Mouse (Mus musculus) kidney, postnatal 0 days (tissue): ENCODE results near the gene Zbtb20. TPM values are rescaled to one million over a fixed set of nuclear protein-coding genes. Genes with fewer than 3 reads are reported as not detected.

Source experiments
- ATAC-seq: fragments of 200-750 bp; cut with Nextera tagmentation; replicated peaks from 2 replicates; pipeline ENCODE4 v1.8.0; 2017; ENCODE audit warnings: low read depth, moderate number of reproducible peaks, moderate TSS enrichment, moderate library complexity; ENCODE audit not compliant: low FRiP score
- DNase-seq: peaks from one replicate; pipeline ENCODE4 v3.0.0-alpha.2; 2016; ENCODE audit warnings: low spot score
- H3K27ac ChIP-seq: fragments of 300-500 bp; sonication (generic); 2 replicates; pipeline ENCODE4 v1.5.1; 2014; ENCODE audit warnings: mild to moderate bottlenecking
- H3K27me3 ChIP-seq: fragments of 300-500 bp; sonication (generic); 2 replicates; pipeline ENCODE4 v1.6.1; 2014; ENCODE audit warnings: low read length, mixed read lengths; ENCODE audit not compliant: insufficient read depth
- H3K36me3 ChIP-seq: fragments of 300-500 bp; sonication (generic); 2 replicates; pipeline ENCODE4 v1.6.1; 2014; ENCODE audit warnings: low read length, mixed read lengths; ENCODE audit not compliant: insufficient read depth
- H3K4me1 ChIP-seq: fragments of 300-500 bp; sonication (generic); replicated peaks from 2 replicates; pipeline ENCODE4 v1.6.1; 2014; ENCODE audit warnings: antibody characterized with exemption, low read length, mixed read lengths; ENCODE audit not compliant: insufficient read depth
- H3K4me2 ChIP-seq: fragments of 300-500 bp; sonication (generic); 2 replicates; pipeline ENCODE4 v1.6.1; 2014; ENCODE audit warnings: mild to moderate bottlenecking, low read length, moderate library complexity, mixed read lengths
- H3K4me3 ChIP-seq: fragments of 300-500 bp; sonication (generic); replicated peaks from 2 replicates; pipeline ENCODE4 v1.5.1; 2014; ENCODE audit warnings: low read depth, low read length
- H3K9ac ChIP-seq: fragments of 300-500 bp; sonication (generic); 2 replicates; pipeline ENCODE4 v1.6.1; 2014; ENCODE audit warnings: low read depth, low read length
- H3K9me3 ChIP-seq: fragments of 300-500 bp; sonication (generic); replicated peaks from 2 replicates; pipeline ENCODE4 v1.6.1; 2016; ENCODE audit warnings: low read length, inconsistent platforms, mixed read lengths
- CTCF ChIP-seq: IDR thresholded peaks from 2 replicates; pipeline ENCODE4 v1.5.1; 2016; ENCODE audit warnings: antibody characterized with exemption, low read depth, mild to moderate bottlenecking, moderate library complexity
- WGBS: fragments of 180-500 bp; shearing (Covaris S2); extraction: QIAGEN DNeasy Blood & Tissue Kit; methylation state at CpG from one replicate; pipeline ENCODE4 v1.1.7; 2014; 5-methylcytosine and 5-hydroxymethylcytosine counted together
- polyA plus RNA-seq: library from polyadenylated mRNA; unstranded; fragments of >200 nt; fragmentation: Nextera tagmentation; extraction: Ambion mirVana; gene quantifications from 2 replicates; pipeline ENCODE4 v1.2.1, GENCODE M21; 2015

Zbtb20 gene
- polyA plus RNA-seq, 1 experiment from 2014 or later: 36.8 TPM

- H3K9ac ChIP-seq: no peak overlapping the region
- H3K4me3 ChIP-seq: no peak overlapping the region
- peak overlapping the region; percentile 76 for H3K27ac ChIP-seq
- 43% methylated on average over 8 of the region's 8 CpGs for WGBS
- 0 out of 2 replicates have a peak overlapping the region, but pooled peaks have one; percentile 37 for H3K4me2 ChIP-seq
- H3K36me3 ChIP-seq: no peaks in the 10 kb centered on the region
- no peak for TF ChIP-seq CTCF
- H3K4me1 ChIP-seq: no peaks in the 10 kb centered on the region
- no peaks in the 10 kb centered on the region for H3K9me3 ChIP-seq
- H3K27me3 ChIP-seq: no peaks in the 10 kb centered on the region
- DNase-seq: peak; percentile 83
- ATAC-seq: peak; percentile 61
Observed at GRCm38 (mm10) chr16:43335151-43335823, 459.6 kb downstream of the Zbtb20 start.

- Histone ChIP-seq H3K4me1 (no peaks in the 10 kb centered on the region), H3K27ac (peak overlapping the region; percentile 76), H3K4me2 (no peak overlapping the region), H3K9ac (no peak overlapping the region), H3K36me3 (no peaks in the 10 kb centered on the region), H3K4me3 (no peak overlapping the region), H3K27me3 (no peaks in the 10 kb centered on the region), H3K9me3 (no peaks in the 10 kb centered on the region)
- no peak for ATAC-seq
- no peak for TF ChIP-seq CTCF
- no peak for DNase-seq
- 69% methylated on average over 4 of the region's 4 CpGs for WGBS
Observed at GRCm38 (mm10) chr16:43335824-43336215, 460.1 kb downstream of the Zbtb20 start.

DNA sequence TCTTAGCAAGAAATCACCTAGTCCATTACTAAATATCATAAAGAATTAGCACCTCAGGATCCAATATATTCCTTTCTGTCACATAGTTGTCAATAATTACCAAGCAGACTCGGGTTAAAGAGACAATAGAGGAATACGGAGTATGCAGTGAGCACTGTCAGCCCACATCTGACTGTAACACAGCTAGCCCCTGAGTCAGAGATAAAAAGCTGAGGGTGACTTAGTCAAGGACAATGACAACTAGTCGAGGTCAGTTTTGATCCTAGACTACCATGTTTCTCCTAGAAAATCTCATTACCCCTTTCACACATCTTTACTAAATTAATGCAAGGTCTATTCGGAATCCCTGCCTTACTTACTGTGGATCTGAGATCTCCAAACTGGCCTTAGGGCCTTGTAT is 465.0 kb downstream of the Zbtb20 start:
- Histone ChIP-seq H3K36me3 (no peaks in the 10 kb centered on the region), H3K4me1 (no peaks in the 10 kb centered on the region), H3K4me3 (no peak overlapping the region), H3K27ac (no peak overlapping the region), H3K9me3 (no peaks in the 10 kb centered on the region), H3K9ac (no peak overlapping the region), H3K4me2 (no peak overlapping the region), H3K27me3 (no peaks in the 10 kb centered on the region)
- DNase-seq (no peak), ATAC-seq (no peak)
- 92% methylated on average over 4 of the region's 4 CpGs for WGBS
- no peak for TF ChIP-seq CTCF

GRCm38 (mm10) chr16:43341916-43342455 is 466.3 kb downstream of the Zbtb20 start:
- TF ChIP-seq CTCF: peak; percentile 5; the same call in 1 of the 2 replicates
- H3K9ac ChIP-seq: no peak overlapping the region
- no peaks in the 10 kb centered on the region for H3K27me3 ChIP-seq
- H3K4me3 ChIP-seq: no peak overlapping the region
- H3K36me3 ChIP-seq: no peaks in the 10 kb centered on the region
- no peak for ATAC-seq
- H3K4me2 ChIP-seq: no peak overlapping the region
- H3K27ac ChIP-seq: no peak overlapping the region
- no peaks in the 10 kb centered on the region for H3K4me1 ChIP-seq
- no peak for DNase-seq
- H3K9me3 ChIP-seq: no peaks in the 10 kb centered on the region

DNA sequence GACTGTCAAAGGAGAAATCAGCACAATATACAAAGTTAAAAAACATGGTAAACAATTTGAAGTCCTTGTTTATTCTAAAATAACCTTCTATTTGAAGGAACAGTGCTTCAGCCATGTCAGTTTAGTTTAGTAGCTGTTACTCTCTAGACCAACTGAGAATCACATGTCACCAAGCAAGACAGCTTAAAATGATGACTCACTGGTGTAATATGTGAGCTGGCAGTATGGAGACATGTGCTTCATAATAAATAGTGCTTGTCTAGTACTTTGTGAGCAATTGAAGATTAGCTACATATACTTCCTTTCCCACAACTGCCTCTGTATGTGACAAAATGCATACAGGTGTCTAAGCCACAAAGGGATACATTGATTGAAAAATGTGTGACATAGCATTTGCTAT is 470.4 kb downstream of the Zbtb20 start:
- no peaks in the 10 kb centered on the region for H3K36me3 ChIP-seq
- no peaks in the 10 kb centered on the region for H3K9me3 ChIP-seq
- no peaks in the 10 kb centered on the region for H3K4me1 ChIP-seq
- no peaks in the 10 kb centered on the region for H3K27me3 ChIP-seq
- H3K27ac ChIP-seq: no peak overlapping the region
- no peak for ATAC-seq
- H3K4me2 ChIP-seq: no peak overlapping the region
- DNase-seq: no peak
- H3K4me3 ChIP-seq: no peak overlapping the region
- H3K9ac ChIP-seq: no peak overlapping the region
- TF ChIP-seq CTCF: no peak

- Histone ChIP-seq H3K27ac (no peak overlapping the region), H3K27me3 (no peaks in the 10 kb centered on the region), H3K9ac (no peak overlapping the region), H3K4me2 (no peak overlapping the region), H3K9me3 (no peaks in the 10 kb centered on the region), H3K36me3 (no peaks in the 10 kb centered on the region), H3K4me1 (no peaks in the 10 kb centered on the region), H3K4me3 (no peak overlapping the region)
- DNase-seq (no peak), ATAC-seq (no peak)
- no peak for TF ChIP-seq CTCF
- WGBS: 86% methylated on average over 9 of the region's 9 CpGs
Observed at GRCm38 (mm10) chr16:43355776-43356645, 480.3 kb downstream of the Zbtb20 start.
